Mouse (Mus musculus) heart, adult 2 months (tissue): ENCODE results near the gene Pitpnb. TPM values are rescaled to one million over a fixed set of nuclear protein-coding genes. Genes with fewer than 3 reads are reported as not detected.

Experiments
- DNase-seq, 2 experiments: peaks; one replicate each; pipeline ENCODE4 v3.0.0; 2021
- H3K27ac ChIP-seq: fragments of 200-600 bp; 2 replicates; pipeline ENCODE4 v1.8.1; 2022
- H3K27me3 ChIP-seq: fragments of 200-500 bp; 2 replicates; pipeline ENCODE4 v1.6.1; 2012; ENCODE audit warnings: mild to moderate bottlenecking, low read length, inconsistent platforms, mixed read lengths; ENCODE audit not compliant: control insufficient read depth, insufficient read depth
- H3K36me3 ChIP-seq: fragments of 200-500 bp; 2 replicates; pipeline ENCODE4 v1.6.1; 2012; ENCODE audit warnings: low read length, inconsistent platforms; ENCODE audit not compliant: control insufficient read depth, insufficient read depth
- H3K4me1 ChIP-seq: fragments of 200-500 bp; 2 replicates; pipeline ENCODE4 v1.6.1; 2011; ENCODE audit warnings: low read length; ENCODE audit not compliant: control insufficient read depth, insufficient read depth
- H3K4me3 ChIP-seq: fragments of 200-600 bp; 2 replicates; pipeline ENCODE4 v1.8.1; 2022
- H3K79me2 ChIP-seq: fragments of 200-500 bp; replicated peaks from 2 replicates; pipeline ENCODE4 v1.6.1; 2012; ENCODE audit warnings: mild to moderate bottlenecking, inconsistent platforms, low read length, moderate library complexity, mixed read lengths; ENCODE audit not compliant: control insufficient read depth, insufficient read depth
- H3K9ac ChIP-seq: fragments of 200-500 bp; 2 replicates; pipeline ENCODE4 v1.6.1; 2012; ENCODE audit warnings: low read depth, mild to moderate bottlenecking, control low read depth, inconsistent platforms, low read length, mixed read lengths
- CTCF ChIP-seq: fragments of 200-600 bp; IDR thresholded peaks from 2 replicates; pipeline ENCODE4 v1.8.1; 2022; ENCODE audit warnings: antibody characterized with exemption, mild to moderate bottlenecking, moderate library complexity
- EP300 ChIP-seq: fragments of 200-500 bp; IDR thresholded peaks from 2 replicates; pipeline ENCODE4 v1.6.1; 2011; ENCODE audit warnings: low read depth, low read length, control low read depth; ENCODE audit not compliant: insufficient read depth
- POLR2A ChIP-seq: fragments of 200-500 bp; IDR thresholded peaks from 2 replicates; pipeline ENCODE4 v1.6.1; 2011; ENCODE audit warnings: mild to moderate bottlenecking, low read depth, low read length, control low read depth; ENCODE audit not compliant: insufficient read depth
- WGBS: fragments of 180-500 bp; shearing (Covaris S2); methylation state at CpG from one replicate; pipeline ENCODE4 v1.1.7; 2018; 5-methylcytosine and 5-hydroxymethylcytosine counted together
- intact Hi-C: fragments of 180-260 bp; cut with DNase I; formaldehyde crosslinking; loops from one replicate; pipeline ENCODE4 v1.15.1; 2025
- polyA plus RNA-seq: library from polyadenylated mRNA; depleted of rRNA; stranded (reverse); fragments of >200 nt; gene quantifications from 2 replicates; pipeline ENCODE4 v1.2.3, GENCODE M21; 2012
- total RNA-seq, 2 experiments: library from RNA; stranded (reverse); gene quantifications; 2 replicates each; pipeline ENCODE4 v1.2.3; 2021

The Pitpnb gene
- total and polyA plus RNA-seq, 3 experiments = 32.4 to 41.9 (median 39.4) TPM

DNA sequence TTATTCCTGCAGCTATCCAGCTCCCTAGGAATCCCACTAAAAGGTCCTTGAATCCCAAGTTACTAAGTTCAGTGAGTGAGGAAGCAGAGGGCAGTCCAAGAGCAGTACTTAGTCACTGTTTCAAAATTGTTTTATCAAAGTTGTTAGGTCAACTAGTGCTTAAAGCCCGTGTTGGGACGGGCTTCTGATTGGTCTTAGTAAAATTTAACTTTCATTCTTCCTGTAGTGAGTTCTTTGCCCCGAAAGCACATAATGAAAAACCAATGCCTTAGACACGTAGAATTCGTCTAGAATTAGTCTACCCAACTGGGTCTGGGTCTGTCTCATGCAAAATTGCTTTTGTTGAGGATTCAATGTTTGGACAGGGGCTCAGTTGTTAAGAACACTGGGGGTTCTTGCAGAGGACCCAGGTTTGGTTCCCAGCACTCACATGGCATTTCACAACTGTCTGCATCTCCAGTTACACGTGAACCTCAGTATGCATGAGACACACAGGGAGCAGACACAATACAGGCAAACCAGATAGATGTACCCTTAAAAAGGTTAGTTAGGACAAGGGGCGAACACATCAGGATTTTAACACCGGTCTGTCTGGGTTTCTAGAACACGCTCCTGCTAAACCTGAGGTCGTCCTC lies 664 bp upstream of the Pitpnb start:
- DNase-seq = no peak
- WGBS = 17% methylated on average over 10 of the region's 10 CpGs
- Histone ChIP-seq H3K27ac (peak overlapping the region; percentile 93), H3K79me2 (peaks cover 6% of the 10 kb centered on the region), H3K27me3 (no peaks in the 10 kb centered on the region), H3K9ac (peak overlapping the region; percentile 69), H3K36me3 (peaks cover 8% of the 10 kb centered on the region; the same call in 1 of the 2 replicates), H3K4me3 (peak overlapping the region; percentile 59), H3K4me1 (peaks cover 5% of the 10 kb centered on the region)
- TF ChIP-seq POLR2A = no peak
- no peak for TF ChIP-seq EP300
- TF ChIP-seq CTCF = no peak
- intact Hi-C loops = loop anchor here (5.0 kb wide), 1 partner anchor 883 kb away; the partner anchor contains the start of gene Fbrsl1

DNA sequence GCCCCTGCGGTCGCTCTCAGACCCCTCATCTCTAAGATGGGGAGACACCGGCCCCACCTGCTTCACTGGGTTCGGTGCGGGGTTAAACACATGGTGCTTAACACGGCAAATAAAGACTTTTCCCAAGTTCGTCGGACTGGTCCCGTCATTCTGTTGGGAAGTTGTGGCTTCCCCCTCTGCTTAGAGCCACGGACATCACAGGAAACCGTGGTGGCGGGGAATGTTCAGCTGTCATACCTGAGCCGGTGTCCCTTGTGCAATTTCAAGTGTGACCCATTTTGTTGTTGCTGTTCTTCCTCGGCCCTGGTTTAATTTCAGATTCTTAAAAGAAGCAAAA lies 504 bp downstream of the Pitpnb start:
- peak overlapping the region; percentile 93 for H3K27ac ChIP-seq
- H3K36me3 ChIP-seq = peaks cover 8% of the 10 kb centered on the region; the same call in 1 of the 2 replicates
- H3K4me3 ChIP-seq = peak overlapping the region; percentile 78
- H3K79me2 ChIP-seq = peaks cover 8% of the 10 kb centered on the region
- no peak for DNase-seq
- under 1% methylated on average over 14 of the region's 14 CpGs for WGBS
- no peaks in the 10 kb centered on the region for H3K27me3 ChIP-seq
- peak overlapping the region; percentile 86 for H3K9ac ChIP-seq
- peaks cover 5% of the 10 kb centered on the region for H3K4me1 ChIP-seq
- no peak for TF ChIP-seq CTCF
- no peak for TF ChIP-seq POLR2A
- TF ChIP-seq EP300 = no peak
- intact Hi-C loops = loop anchor here (5.0 kb wide), 1 partner anchor 884 kb away; the partner anchor contains the start of gene Fbrsl1

DNA sequence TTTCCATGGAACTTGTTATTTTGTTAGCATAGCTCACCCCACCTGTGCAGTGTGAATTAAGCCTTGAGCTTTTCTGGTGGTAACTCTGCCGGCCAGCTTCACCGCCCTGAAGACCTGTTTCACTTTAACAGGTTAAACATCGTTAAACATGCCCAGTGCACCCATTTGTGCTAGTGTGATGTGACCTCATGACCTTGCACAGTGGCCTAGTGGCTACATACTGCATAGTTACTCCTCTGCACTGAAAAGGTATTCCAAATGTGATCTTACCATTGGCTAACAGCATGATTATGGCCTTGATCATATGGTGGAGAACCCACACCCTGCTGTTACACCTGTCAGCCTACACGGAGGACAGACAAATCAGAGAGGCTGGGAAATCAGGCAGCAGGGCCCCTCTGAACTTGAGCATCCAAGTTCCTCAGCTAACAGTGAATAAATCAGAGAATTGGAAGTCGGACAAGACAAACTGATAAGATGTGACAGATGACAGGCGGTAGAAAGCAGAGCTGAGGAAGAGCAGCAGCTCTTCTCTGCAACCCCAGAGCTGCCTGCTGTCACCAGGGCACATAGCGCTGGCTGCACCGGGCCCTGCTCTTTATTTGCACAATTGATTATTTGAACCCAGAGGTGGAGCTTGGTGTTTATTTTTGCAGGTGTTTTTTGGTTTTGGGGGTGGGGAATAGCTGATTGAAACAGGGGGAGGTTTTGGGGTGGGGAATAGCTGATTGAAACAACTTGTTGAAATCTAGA lies 5.6 kb downstream of the Pitpnb start:
- WGBS = 77% methylated on average over 8 of the region's 8 CpGs
- Histone ChIP-seq H3K4me3 (no peak overlapping the region), H3K79me2 (peaks cover 8% of the 10 kb centered on the region), H3K9ac (no peak overlapping the region), H3K4me1 (peaks cover 4% of the 10 kb centered on the region), H3K27ac (no peak overlapping the region), H3K27me3 (no peaks in the 10 kb centered on the region), H3K36me3 (peaks cover 8% of the 10 kb centered on the region)
- intact Hi-C loops = no loop called here
- TF ChIP-seq POLR2A (no peak), CTCF (no peak), EP300 (no peak)
- DNase-seq = no peak

DNA sequence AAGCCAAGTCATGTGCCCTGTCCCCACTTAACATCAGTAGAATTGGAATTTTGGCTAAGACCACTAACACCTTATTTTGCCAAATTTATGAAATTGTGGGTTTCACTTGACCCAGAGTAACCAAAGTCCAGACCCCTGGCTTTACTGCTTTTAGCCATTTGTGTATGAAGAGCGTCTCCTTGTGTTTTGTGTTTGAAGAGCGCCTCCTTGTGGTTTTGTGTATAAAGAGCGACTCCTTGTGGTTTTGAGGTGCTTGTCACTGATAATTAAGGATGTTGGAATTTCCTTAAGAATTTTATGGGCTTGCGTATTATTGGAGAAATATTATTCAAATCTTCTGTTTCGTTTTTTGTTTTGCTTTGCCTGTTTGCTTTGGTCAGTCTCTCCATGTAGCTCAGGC lies 11.0 kb downstream of the Pitpnb start:
- TF ChIP-seq CTCF (peak; percentile 86), EP300 (no peak)
- WGBS = 45% methylated on average over 5 of the region's 5 CpGs
- no peaks in the 10 kb centered on the region; the same call in 1 of the 2 replicates for H3K36me3 ChIP-seq

DNA sequence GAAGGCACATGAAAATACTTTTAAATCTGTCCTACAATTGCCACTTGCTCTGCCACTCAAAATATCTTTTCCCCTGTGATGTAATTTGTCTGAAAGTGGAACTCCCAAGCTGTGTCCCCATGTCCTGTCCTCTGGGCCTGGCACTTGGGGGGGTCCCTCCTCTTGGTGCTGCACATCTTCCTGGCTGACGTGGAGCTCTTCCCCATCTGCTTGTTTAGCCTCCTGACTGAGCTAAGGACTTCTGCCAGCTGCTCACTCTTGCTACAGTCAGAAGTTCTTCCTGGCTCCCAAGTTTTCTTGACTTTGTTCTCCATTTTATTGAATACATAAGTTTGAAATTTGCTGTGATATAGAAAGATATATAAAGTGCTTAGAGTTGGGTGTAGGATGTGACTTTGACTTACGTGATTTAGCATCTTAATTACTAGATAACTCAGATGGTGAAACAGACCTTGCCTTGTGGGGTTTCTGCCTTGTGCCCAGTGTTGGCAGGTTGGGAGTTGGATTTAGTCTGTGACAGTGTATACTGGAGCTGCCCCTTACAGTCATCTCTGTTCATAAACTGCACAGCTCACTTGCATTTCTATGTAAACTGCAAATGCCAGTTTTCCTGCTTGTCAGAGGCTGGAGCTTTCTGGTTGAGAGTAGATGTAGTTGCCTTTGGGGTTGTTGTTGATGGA lies 14.3 kb downstream of the Pitpnb start:
- H3K27me3 ChIP-seq = no peaks in the 10 kb centered on the region
- DNase-seq = peak in 1 of 2 experiments; percentile 9
- intact Hi-C loops = no loop called here
- TF ChIP-seq EP300 (no peak), POLR2A (no peak), CTCF (no peak)
- no peak overlapping the region for H3K9ac ChIP-seq
- no peaks in the 10 kb centered on the region for H3K36me3 ChIP-seq
- H3K4me1 ChIP-seq = no peaks in the 10 kb centered on the region
- 0 out of 2 replicates have a peak, but pooled peaks cover 5% of the 10 kb centered on the region for H3K79me2 ChIP-seq
- no peak overlapping the region for H3K27ac ChIP-seq
- 67% methylated on average over 2 of the region's 2 CpGs for WGBS
- H3K4me3 ChIP-seq = no peak overlapping the region

More for the DNA sequence above, 11.0 kb downstream of the Pitpnb start:
- Histone ChIP-seq H3K4me3 (no peak overlapping the region), H3K9ac (no peak overlapping the region), H3K27ac (no peak overlapping the region), H3K4me1 (no peaks in the 10 kb centered on the region; the same call in 1 of the 2 replicates), H3K27me3 (no peaks in the 10 kb centered on the region), H3K79me2 (0 out of 2 replicates have a peak, but pooled peaks cover 5% of the 10 kb centered on the region)
- intact Hi-C loops = loop anchor here (1.0 kb wide), 1 partner anchor 68 kb away; no protein-coding TSS in a partner anchor
- no peak for DNase-seq
